Mouse (Mus musculus) myocyte (in vitro differentiated cells): ENCODE results near the gene Thap7. TPM values are rescaled to one million over a fixed set of nuclear protein-coding genes. Genes with fewer than 3 reads are reported as not detected.

Source experiments
- H3K27me3 ChIP-seq: one replicate; pipeline ENCODE4 v1.6.1; 2011; ENCODE audit not compliant: control insufficient read depth, insufficient read depth, insufficient read length
- H3K36me3 ChIP-seq: one replicate; pipeline ENCODE4 v1.6.1; 2011; ENCODE audit not compliant: control insufficient read depth, insufficient read depth
- H3K4me2 ChIP-seq: one replicate; pipeline ENCODE4 v1.6.1; 2011; ENCODE audit warnings: low read depth, control low read depth
- H3K4me3 ChIP-seq: one replicate; pipeline ENCODE4 v1.5.1; 2011; ENCODE audit warnings: mild to moderate bottlenecking, control low read depth, moderate library complexity
- H3K79me2 ChIP-seq: one replicate; pipeline ENCODE4 v1.6.1; 2011; ENCODE audit not compliant: control insufficient read depth, insufficient read depth
- H3ac ChIP-seq: one replicate; pipeline ENCODE4 v1.6.1; 2011; ENCODE audit not compliant: control insufficient read depth, insufficient read length
- CEBPB ChIP-seq: IDR thresholded peaks from 2 replicates; pipeline ENCODE4 v1.6.1; 2011; ENCODE audit warnings: mild to moderate bottlenecking, moderate library complexity; ENCODE audit not compliant: poor library complexity, insufficient read depth, severe bottlenecking
- E2F4 ChIP-seq: IDR thresholded peaks from one replicate; pipeline ENCODE4 v1.6.1; 2011; ENCODE audit warnings: mild to moderate bottlenecking, control low read depth, moderate library complexity; ENCODE audit not compliant: insufficient read depth
- MAX ChIP-seq: IDR thresholded peaks from one replicate; pipeline ENCODE4 v1.6.1; 2011; ENCODE audit warnings: low read depth, mild to moderate bottlenecking, control low read depth
- MYOD1 ChIP-seq, 3 experiments: IDR thresholded peaks; one replicate each; pipeline ENCODE4 v1.6.1; 2011; ENCODE audit warnings: control low read depth in 2 of 3, low read depth in 2 of 3, mild to moderate bottlenecking in 2 of 3, moderate library complexity in 1 of 3; ENCODE audit not compliant: insufficient read length in 2 of 3, control insufficient read depth in 1 of 3
- MYOG ChIP-seq, 3 experiments: IDR thresholded peaks; one replicate each; pipeline ENCODE4 v1.6.1; 2011; ENCODE audit warnings: control low read depth in 2 of 3, low read depth in 2 of 3, mild to moderate bottlenecking in 2 of 3; ENCODE audit not compliant: insufficient read length in 2 of 3, control insufficient read depth in 1 of 3, insufficient read depth in 1 of 3
- POLR2A ChIP-seq: IDR thresholded peaks from one replicate; pipeline ENCODE4 v1.6.1; 2011; ENCODE audit warnings: low read depth, mild to moderate bottlenecking, control low read depth, moderate library complexity; ENCODE audit not compliant: insufficient read length
- POLR2AphosphoS2 ChIP-seq: IDR thresholded peaks from one replicate; pipeline ENCODE4 v1.6.1; 2011; ENCODE audit warnings: low read depth, control low read depth; ENCODE audit not compliant: insufficient read length
- REST ChIP-seq: IDR thresholded peaks from one replicate; pipeline ENCODE4 v1.6.1; 2011; ENCODE audit warnings: mild to moderate bottlenecking, control low read depth, moderate library complexity; ENCODE audit not compliant: insufficient read depth, insufficient read length
- SRF ChIP-seq: IDR thresholded peaks from one replicate; pipeline ENCODE4 v1.6.1; 2011; ENCODE audit warnings: low read depth; ENCODE audit not compliant: control insufficient read depth, insufficient read length
- TCF12 ChIP-seq: IDR thresholded peaks from one replicate; pipeline ENCODE4 v1.6.1; 2011; ENCODE audit warnings: mild to moderate bottlenecking, control low read depth; ENCODE audit not compliant: poor library complexity, insufficient read depth, severe bottlenecking
- TCF3 ChIP-seq: IDR thresholded peaks from one replicate; pipeline ENCODE4 v1.6.1; 2011; ENCODE audit warnings: low read depth, control low read depth; ENCODE audit not compliant: insufficient read length
- USF1 ChIP-seq: IDR thresholded peaks from one replicate; pipeline ENCODE4 v1.6.1; 2011; ENCODE audit warnings: low read depth, mild to moderate bottlenecking, control low read depth, moderate library complexity
- polyA plus RNA-seq: library from polyadenylated mRNA; unstranded; fragments of >200 nt; fragmentation: generic; extraction: Trizol; gene quantifications from one replicate; pipeline ENCODE4 v1.2.1, GENCODE M21; 2012; ENCODE audit warnings: missing spikeins

Thap7 gene
- polyA plus RNA-seq, 1 experiment = 42.6 TPM

GRCm38 (mm10) chr16:17529981-17530586 is 852 bp downstream of the Thap7 start:
- Histone ChIP-seq H3K36me3 (peaks cover 23% of the 10 kb centered on the region), H3K4me3 (peak overlapping the region; percentile 93)
- TF ChIP-seq USF1 = no peak
- TF ChIP-seq MYOG (IDR thresholded peaks at IDR 0.05; ENCODE audit: control insufficient read depth in 1 of 3, insufficient read depth in 1 of 3, insufficient read length in 2 of 3, low read depth in 2 of 3) = no peak
- no peak for TF ChIP-seq SRF
- no peak for TF ChIP-seq TCF12
- no peak for TF ChIP-seq MYOD1 (IDR thresholded peaks at IDR 0.05; ENCODE audit: control insufficient read depth in 1 of 3, insufficient read length in 2 of 3, low read depth in 2 of 3)
- TF ChIP-seq MAX = no peak
- TF ChIP-seq CEBPB = no peak
- no peak for TF ChIP-seq TCF3
- TF ChIP-seq POLR2AphosphoS2 = no peak
- no peak for TF ChIP-seq E2F4
- no peak for TF ChIP-seq POLR2A
- no peak for TF ChIP-seq REST

GRCm38 (mm10) chr16:17528276-17528675 is 2.7 kb downstream of the Thap7 start:
- Histone ChIP-seq H3K4me2 (no peak overlapping the region), H3K36me3 (peaks cover 37% of the 10 kb centered on the region), H3ac (no peak overlapping the region), H3K4me3 (no peak overlapping the region), H3K79me2 (no peaks in the 10 kb centered on the region), H3K27me3 (no peaks in the 10 kb centered on the region)
- TF ChIP-seq MYOG (IDR thresholded peaks at IDR 0.05; ENCODE audit: control insufficient read depth in 1 of 3, insufficient read depth in 1 of 3, insufficient read length in 2 of 3, low read depth in 2 of 3) (no peak), MYOD1 (IDR thresholded peaks at IDR 0.05; ENCODE audit: control insufficient read depth in 1 of 3, insufficient read length in 2 of 3, low read depth in 2 of 3) (no peak), MAX (no peak), TCF12 (no peak), SRF (no peak), POLR2A (no peak), REST (no peak), USF1 (no peak), E2F4 (no peak), POLR2AphosphoS2 (no peak)

More at GRCm38 (mm10) chr16:17529981-17530586, 852 bp downstream of the Thap7 start:
- peak overlapping the region; percentile 80 for H3K4me2 ChIP-seq
- no peaks in the 10 kb centered on the region for H3K27me3 ChIP-seq
- peak overlapping the region; percentile 55 for H3ac ChIP-seq
- H3K79me2 ChIP-seq = no peaks in the 10 kb centered on the region

GRCm38 (mm10) chr16:17527606-17528005 is 3.3 kb downstream of the Thap7 start:
- Histone ChIP-seq H3K4me3 (no peak overlapping the region), H3ac (no peak overlapping the region)
- TF ChIP-seq POLR2AphosphoS2 (peak; percentile 60), MYOD1 (IDR thresholded peaks at IDR 0.05; ENCODE audit: control insufficient read depth in 1 of 3, insufficient read length in 2 of 3, low read depth in 2 of 3) (no peak)

GRCm38 (mm10) chr16:17526223-17526622 is 4.7 kb downstream of the Thap7 start:
- no peak for TF ChIP-seq CEBPB
- no peak for TF ChIP-seq POLR2AphosphoS2
- TF ChIP-seq E2F4 = no peak
- TF ChIP-seq TCF12 = no peak
- TF ChIP-seq SRF = no peak
- no peak for TF ChIP-seq POLR2A
- no peak for TF ChIP-seq TCF3
- TF ChIP-seq REST = no peak
- TF ChIP-seq MYOG (IDR thresholded peaks at IDR 0.05; ENCODE audit: control insufficient read depth in 1 of 3, insufficient read depth in 1 of 3, insufficient read length in 2 of 3, low read depth in 2 of 3) = no peak
- no peak for TF ChIP-seq MAX
- no peak for TF ChIP-seq USF1
- no peak for TF ChIP-seq MYOD1 (IDR thresholded peaks at IDR 0.05; ENCODE audit: control insufficient read depth in 1 of 3, insufficient read length in 2 of 3, low read depth in 2 of 3)
- Histone ChIP-seq H3K4me2 (no peak overlapping the region), H3K27me3 (no peaks in the 10 kb centered on the region), H3K36me3 (peaks cover 42% of the 10 kb centered on the region), H3ac (no peak overlapping the region), H3K79me2 (no peaks in the 10 kb centered on the region), H3K4me3 (no peak overlapping the region)

More at GRCm38 (mm10) chr16:17527606-17528005, 3.3 kb downstream of the Thap7 start:
- Histone ChIP-seq H3K4me2 (no peak overlapping the region), H3K36me3 (peaks cover 37% of the 10 kb centered on the region), H3K79me2 (no peaks in the 10 kb centered on the region), H3K27me3 (no peaks in the 10 kb centered on the region)

- H3ac ChIP-seq = no peak overlapping the region
- H3K27me3 ChIP-seq = no peaks in the 10 kb centered on the region
- no peak overlapping the region for H3K4me3 ChIP-seq
- H3K79me2 ChIP-seq = no peaks in the 10 kb centered on the region
- H3K4me2 ChIP-seq = no peak overlapping the region
- TF ChIP-seq CEBPB = no peak
- no peak for TF ChIP-seq MYOG (IDR thresholded peaks at IDR 0.05; ENCODE audit: control insufficient read depth in 1 of 3, insufficient read depth in 1 of 3, insufficient read length in 2 of 3, low read depth in 2 of 3)
- TF ChIP-seq SRF = no peak
- TF ChIP-seq TCF3 = no peak
- TF ChIP-seq USF1 = no peak
- peak in 2 of 3 experiments; percentile 82 to 88 for TF ChIP-seq MYOD1 (IDR thresholded peaks at IDR 0.05; ENCODE audit: control insufficient read depth in 1 of 3, insufficient read length in 2 of 3, low read depth in 2 of 3)
- H3K36me3 ChIP-seq = peaks cover 44% of the 10 kb centered on the region
Observed at GRCm38 (mm10) chr16:17525524-17525923, 5.4 kb downstream of the Thap7 start.
